Mouse (Mus musculus) liver, adult 2 months (tissue): ENCODE results near the gene Nup85.

Experiments used
- CTCF ChIP-seq: fragments of 200-500 bp; IDR thresholded peaks from 2 replicates; pipeline ENCODE4 v1.5.1; 2011; ENCODE audit warnings: low read depth, low read length, control low read depth
- POLR2A ChIP-seq: fragments of 200-500 bp; IDR thresholded peaks from 2 replicates; pipeline ENCODE4 v1.6.1; 2011; ENCODE audit warnings: low read length, control low read depth; ENCODE audit not compliant: insufficient read depth; ENCODE audit errors: extremely low read depth

- TF ChIP-seq POLR2A (no peak), CTCF (peak; percentile 37; the same call in 1 of the 2 replicates)
Observed at GRCm38 (mm10) chr11:115623487-115624070, 59.3 kb downstream of the Nup85 start.
